Mouse (Mus musculus) thymus, postnatal 4 days (tissue): ENCODE measurements around the gene C1qtnf1.
A peak's percentile ranks its signal among the peaks of the same experiment; 100 is the strongest.

ENCODE experiments used
- DNase-seq: peaks from one replicate; pipeline ENCODE4 v3.0.0; 2021

The C1qtnf1 gene

GRCm38 (mm10) chr11:118438665-118439414, 10.8 kb downstream of the C1qtnf1 start:
- no peak for DNase-seq

GRCm38 (mm10) chr11:118442691-118443090, 14.7 kb downstream of the C1qtnf1 start:
- DNase-seq = no peak

GRCm38 (mm10) chr11:118443201-118443970, 15.4 kb downstream of the C1qtnf1 start:
- peak; percentile 90 for DNase-seq

- peak; percentile 84 for DNase-seq
These were observed 17.8 kb downstream of the C1qtnf1 start for GRCm38 (mm10) chr11:118445843-118446242.

- DNase-seq = no peak
These were observed 19.3 kb downstream of the C1qtnf1 start for GRCm38 (mm10) chr11:118447346-118447745.

- DNase-seq = no peak
These were observed 20.4 kb downstream of the C1qtnf1 start for GRCm38 (mm10) chr11:118448385-118448784.

- no peak for DNase-seq
These were observed 23.2 kb downstream of the C1qtnf1 start for GRCm38 (mm10) chr11:118451211-118451610.

GRCm38 (mm10) chr11:118452955-118453354, 25.0 kb downstream of the C1qtnf1 start:
- no peak for DNase-seq

GRCm38 (mm10) chr11:118453886-118454671, 26.1 kb downstream of the C1qtnf1 start:
- DNase-seq = no peak

- DNase-seq = no peak
These were observed 27.8 kb downstream of the C1qtnf1 start for GRCm38 (mm10) chr11:118455788-118456187.

GRCm38 (mm10) chr11:118456937-118457336, 28.9 kb downstream of the C1qtnf1 start:
- no peak for DNase-seq

GRCm38 (mm10) chr11:118459051-118459450, 31.0 kb downstream of the C1qtnf1 start:
- DNase-seq = peak; percentile 48

- no peak for DNase-seq
These were observed 31.5 kb downstream of the C1qtnf1 start for GRCm38 (mm10) chr11:118459536-118459935.

GRCm38 (mm10) chr11:118460280-118460679, 32.3 kb downstream of the C1qtnf1 start:
- peak; percentile 76 for DNase-seq

- peak; percentile 61 for DNase-seq
These were observed 39.5 kb downstream of the C1qtnf1 start for GRCm38 (mm10) chr11:118467441-118468035.

- peak; percentile 31 for DNase-seq
These were observed 41.6 kb downstream of the C1qtnf1 start for GRCm38 (mm10) chr11:118469509-118470160.

GRCm38 (mm10) chr11:118470234-118470966, 42.4 kb downstream of the C1qtnf1 start:
- peak; percentile 74 for DNase-seq

GRCm38 (mm10) chr11:118471676-118472075, 43.7 kb downstream of the C1qtnf1 start:
- DNase-seq = peak; percentile 52

GRCm38 (mm10) chr11:118473161-118473560, 45.2 kb downstream of the C1qtnf1 start:
- DNase-seq = no peak

- DNase-seq = no peak
These were observed 46.0 kb downstream of the C1qtnf1 start for GRCm38 (mm10) chr11:118473842-118474500.

- DNase-seq = no peak
These were observed 47.6 kb downstream of the C1qtnf1 start for GRCm38 (mm10) chr11:118475496-118476083.
